Mouse (Mus musculus) cerebellum, adult 11-12 months (tissue): ENCODE measurements around the gene Cxcl9.
A peak's percentile ranks its signal among the peaks of the same experiment; 100 is the strongest.

Experiments
- DNase-seq: peaks from one replicate; pipeline ENCODE4 v3.0.0; 2022

The Cxcl9 gene

DNA sequence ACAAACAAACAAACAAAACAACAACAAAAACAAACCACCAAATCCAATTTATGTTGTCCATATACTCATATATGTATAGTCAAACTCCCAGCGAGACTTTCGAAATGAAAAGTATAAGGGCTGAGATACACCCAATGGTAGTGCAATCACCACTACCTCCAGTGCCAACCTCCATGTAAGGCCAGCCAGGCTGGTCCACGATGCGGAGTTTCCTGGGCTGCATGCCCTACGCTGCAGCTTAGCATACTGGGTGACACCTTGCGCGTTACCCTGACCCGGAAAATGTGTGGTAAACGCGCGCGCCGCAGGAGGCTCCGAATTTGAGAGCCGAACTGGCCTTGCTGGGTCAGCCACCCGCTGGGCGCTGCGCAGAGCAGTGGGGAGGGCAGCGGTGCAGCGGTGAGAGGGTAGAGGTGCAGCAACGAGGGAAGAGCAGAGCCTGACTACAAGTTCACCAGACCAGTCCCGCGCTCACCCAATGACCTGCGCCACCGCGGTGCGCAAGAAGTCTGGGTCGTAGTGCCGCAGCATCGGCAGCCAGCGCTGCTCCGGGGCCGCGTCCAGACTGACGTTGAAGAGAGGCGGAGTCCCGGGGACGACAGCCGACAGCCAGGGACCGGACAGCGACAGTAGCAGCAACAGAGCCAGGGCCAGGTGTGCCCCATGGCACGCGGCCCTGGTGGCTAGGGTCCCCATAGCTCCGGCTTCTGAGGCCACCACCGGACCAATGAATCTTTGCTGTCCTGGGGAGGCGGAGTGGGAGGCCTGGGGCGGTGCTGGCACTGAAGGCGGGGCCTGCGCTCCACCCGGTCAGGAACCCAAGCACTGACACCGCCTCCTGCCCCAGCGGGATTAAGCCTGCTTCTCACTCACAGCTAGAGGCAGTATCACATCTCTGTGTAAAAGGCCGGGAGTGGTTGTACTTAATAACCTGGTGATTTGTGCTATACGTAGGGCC lies 50.2 kb downstream of the Cxcl9 start, which contains the start of gene Naaa:
Gene Naaa (minus strand): TSS at position 734 of the 958 bp plus-strand sequence.
- DNase-seq: peak; percentile 88
